Mouse (Mus musculus): ENCODE measurements around the gene Tulp2. TPM values are rescaled to one million over a fixed set of nuclear protein-coding genes. Genes with fewer than 3 reads are reported as not detected.

Gene Tulp2
- polyA plus RNA-seq, 1 experiment = 0.04 TPM

DNA sequence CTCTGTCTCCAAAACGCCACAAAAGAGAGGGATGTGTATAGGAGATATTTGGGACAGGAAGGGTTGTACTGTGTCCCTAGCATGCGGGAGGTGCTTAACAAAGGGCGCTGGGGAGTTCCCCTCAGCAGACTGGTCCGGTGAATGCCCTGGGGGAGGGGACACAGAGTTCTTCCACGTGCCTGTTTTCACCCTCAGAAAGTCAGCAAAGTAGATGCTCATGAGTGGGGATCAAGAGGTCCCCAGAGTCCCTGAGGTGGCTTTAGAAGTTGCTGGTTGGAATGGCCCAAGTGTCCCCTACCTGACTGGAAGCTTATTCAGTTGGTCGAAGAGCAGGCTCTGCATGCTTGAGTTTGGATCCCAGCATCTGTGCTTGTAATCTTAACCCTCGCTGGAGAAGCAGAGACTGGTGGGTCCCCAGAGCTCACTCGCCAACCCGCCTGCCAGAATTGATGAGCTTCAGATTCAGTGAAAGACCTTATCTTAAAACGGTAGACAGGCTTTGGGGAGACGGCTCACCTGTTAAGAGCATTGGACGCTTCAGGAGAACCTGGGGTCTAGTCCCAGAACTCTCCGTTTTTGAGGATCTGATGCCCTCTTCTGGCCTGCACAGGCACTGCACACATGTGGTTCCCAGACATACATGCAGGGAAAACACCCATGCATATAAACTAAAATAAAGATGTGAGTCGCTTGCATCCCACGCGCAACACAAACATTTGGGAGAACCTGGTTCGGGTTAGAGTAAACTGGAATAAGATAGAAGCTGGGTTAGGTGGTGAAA lies 79.4 kb downstream of the Tulp2 start:
- peak; percentile 55 to 79 for DNase-seq (ENCODE audit: low read depth in 1 of 2, low spot score in 2 of 2)
- Histone ChIP-seq H3K27ac (ENCODE audit: insufficient read depth, low read length) (no peak overlapping the region), H3K4me3 (ENCODE audit: extremely low read depth, insufficient read depth, insufficient read length) (no peak overlapping the region), H3K27me3 (ENCODE audit: control insufficient read depth, insufficient read depth, low read length) (no peaks in the 10 kb centered on the region), H3K36me3 (ENCODE audit: control insufficient read depth, insufficient read depth, low read length) (no peaks in the 10 kb centered on the region), H3K4me1 (ENCODE audit: control insufficient read depth, insufficient read depth, insufficient read length) (0 out of 2 replicates have a peak, but pooled peaks cover 7% of the 10 kb centered on the region)
- 13% methylated on average over 17 of the region's 17 CpGs for WGBS
- TF ChIP-seq CTCF (IDR thresholded peaks at IDR 0.05; ENCODE audit: extremely low read depth, insufficient read depth, insufficient read length, insufficient replicate concordance) = peak; percentile 82; the same call in 1 of the 2 replicates
- TF ChIP-seq POLR2A (IDR thresholded peaks at IDR 0.05; ENCODE audit: low read depth, low read length) = no peak

DNA sequence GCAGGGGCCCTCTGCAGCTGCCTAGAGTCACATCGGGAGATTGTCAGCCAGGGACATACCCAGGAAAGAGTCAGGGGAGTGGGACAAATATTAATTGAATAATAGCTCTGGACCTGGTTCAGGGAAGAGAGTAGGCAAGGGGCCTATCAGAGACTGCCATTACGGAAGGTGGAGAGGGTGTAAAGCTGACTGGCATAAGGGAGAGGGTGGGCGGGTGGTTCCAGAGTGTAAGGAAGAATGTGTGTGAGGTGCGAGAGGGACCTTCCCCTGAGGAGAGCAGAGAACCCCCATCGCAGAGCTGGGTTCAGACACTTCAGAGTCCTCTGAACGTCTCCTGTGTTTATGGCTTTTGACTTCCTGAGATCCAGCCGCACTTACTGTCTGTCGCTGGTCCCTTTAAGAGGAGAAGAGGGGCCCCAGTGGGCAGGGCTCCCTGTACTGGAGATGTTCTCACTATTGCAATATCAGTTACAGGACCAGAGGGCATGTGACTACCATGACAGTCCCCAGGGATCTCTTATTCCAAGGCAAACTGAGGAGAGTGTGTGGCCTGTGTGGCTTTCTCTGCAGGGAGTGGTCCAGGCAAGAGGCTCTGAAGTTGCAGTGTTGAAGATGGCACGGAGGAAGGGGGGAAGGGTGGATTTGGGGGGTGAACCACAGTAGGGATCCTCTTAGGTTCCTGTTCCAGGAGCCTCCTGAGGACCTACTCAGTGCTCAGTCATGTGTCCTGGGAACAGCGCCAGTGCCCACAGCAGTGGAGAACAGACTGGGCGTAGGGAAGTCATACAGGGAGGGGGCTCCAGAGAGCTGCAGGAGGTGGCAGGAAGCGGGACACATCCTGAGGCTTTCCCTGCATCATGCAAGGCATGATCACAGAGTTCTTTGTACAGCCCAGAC lies 80.2 kb downstream of the Tulp2 start:
- Histone ChIP-seq H3K4me3 (ENCODE audit: extremely low read depth, insufficient read depth, insufficient read length) (no peak overlapping the region), H3K27ac (ENCODE audit: insufficient read depth, low read length) (no peak overlapping the region), H3K27me3 (ENCODE audit: control insufficient read depth, insufficient read depth, low read length) (no peaks in the 10 kb centered on the region), H3K36me3 (ENCODE audit: control insufficient read depth, insufficient read depth, low read length) (no peaks in the 10 kb centered on the region), H3K4me1 (ENCODE audit: control insufficient read depth, insufficient read depth, insufficient read length) (0 out of 2 replicates have a peak, but pooled peaks cover 7% of the 10 kb centered on the region)
- 40% methylated on average over 12 of the region's 12 CpGs for WGBS
- TF ChIP-seq POLR2A (IDR thresholded peaks at IDR 0.05; ENCODE audit: low read depth, low read length) = no peak
- no peak for TF ChIP-seq CTCF (IDR thresholded peaks at IDR 0.05; ENCODE audit: extremely low read depth, insufficient read depth, insufficient read length, insufficient replicate concordance)
- no peak for DNase-seq (ENCODE audit: low read depth in 1 of 2, low spot score in 2 of 2)

DNA sequence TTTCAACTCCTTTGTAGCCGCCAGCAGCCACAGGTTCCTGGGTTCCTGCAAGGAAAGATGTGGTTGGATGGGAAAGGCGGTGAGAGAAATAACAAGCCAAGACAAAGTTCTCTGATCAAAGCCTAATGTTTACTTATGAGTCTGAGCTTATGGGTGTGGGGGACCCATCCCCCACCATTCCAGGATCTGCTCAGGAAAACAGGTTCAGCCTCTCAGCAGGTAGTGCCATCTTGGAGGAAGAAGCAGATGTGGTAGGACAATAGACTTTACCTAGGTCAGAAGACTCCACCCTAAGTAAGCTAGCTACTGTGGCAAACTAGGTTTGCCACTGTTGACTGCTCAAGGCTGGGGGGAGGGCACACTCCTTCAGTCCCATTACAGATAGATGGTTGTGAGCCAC lies 83.1 kb downstream of the Tulp2 start:
- TF ChIP-seq CTCF (IDR thresholded peaks at IDR 0.05; ENCODE audit: extremely low read depth, insufficient read depth, insufficient read length, insufficient replicate concordance) (no peak), POLR2A (IDR thresholded peaks at IDR 0.05; ENCODE audit: low read depth, low read length) (no peak)
- WGBS = 95% methylated on average over 2 of the region's 2 CpGs

DNA sequence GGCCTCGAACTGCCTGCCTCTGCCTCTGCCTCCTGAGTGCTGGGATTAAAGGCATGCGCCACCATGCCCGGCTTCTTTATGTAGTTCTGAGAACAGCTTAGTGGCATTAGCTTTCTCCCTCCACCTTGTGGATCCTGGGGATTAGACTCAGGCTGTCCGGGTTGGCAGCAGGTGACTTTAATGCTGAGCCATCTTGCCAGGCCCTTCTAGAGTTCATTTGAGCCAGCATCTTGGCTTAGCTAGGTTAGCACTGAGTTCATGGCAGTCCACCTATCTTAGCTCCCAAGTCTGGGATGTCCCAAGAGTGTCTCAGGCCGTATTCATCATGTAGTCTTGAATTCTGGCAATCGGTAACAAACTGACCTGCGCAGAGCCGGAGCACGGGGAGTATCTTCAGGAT lies 83.8 kb downstream of the Tulp2 start:
- WGBS = 96% methylated on average over 9 of the region's 9 CpGs
- Histone ChIP-seq H3K4me1 (ENCODE audit: control insufficient read depth, insufficient read depth, insufficient read length) (peaks cover 9% of the 10 kb centered on the region; the same call in 1 of the 2 replicates), H3K4me3 (ENCODE audit: extremely low read depth, insufficient read depth, insufficient read length) (no peak overlapping the region), H3K36me3 (ENCODE audit: control insufficient read depth, insufficient read depth, low read length) (no peaks in the 10 kb centered on the region), H3K27me3 (ENCODE audit: control insufficient read depth, insufficient read depth, low read length) (no peaks in the 10 kb centered on the region), H3K27ac (ENCODE audit: insufficient read depth, low read length) (no peak overlapping the region)
- no peak for DNase-seq (ENCODE audit: low read depth in 1 of 2, low spot score in 2 of 2)
- no peak for TF ChIP-seq POLR2A (IDR thresholded peaks at IDR 0.05; ENCODE audit: low read depth, low read length)
- TF ChIP-seq CTCF (IDR thresholded peaks at IDR 0.05; ENCODE audit: extremely low read depth, insufficient read depth, insufficient read length, insufficient replicate concordance) = no peak

More for the DNA sequence above, 83.1 kb downstream of the Tulp2 start:
- peaks cover 8% of the 10 kb centered on the region; the same call in 1 of the 2 replicates for H3K4me1 ChIP-seq (ENCODE audit: control insufficient read depth, insufficient read depth, insufficient read length)
- H3K27ac ChIP-seq (ENCODE audit: insufficient read depth, low read length) = no peak overlapping the region
- no peaks in the 10 kb centered on the region for H3K27me3 ChIP-seq (ENCODE audit: control insufficient read depth, insufficient read depth, low read length)
- H3K4me3 ChIP-seq (ENCODE audit: extremely low read depth, insufficient read depth, insufficient read length) = no peak overlapping the region
- DNase-seq (ENCODE audit: low read depth in 1 of 2, low spot score in 2 of 2) = no peak
- H3K36me3 ChIP-seq (ENCODE audit: control insufficient read depth, insufficient read depth, low read length) = no peaks in the 10 kb centered on the region

DNA sequence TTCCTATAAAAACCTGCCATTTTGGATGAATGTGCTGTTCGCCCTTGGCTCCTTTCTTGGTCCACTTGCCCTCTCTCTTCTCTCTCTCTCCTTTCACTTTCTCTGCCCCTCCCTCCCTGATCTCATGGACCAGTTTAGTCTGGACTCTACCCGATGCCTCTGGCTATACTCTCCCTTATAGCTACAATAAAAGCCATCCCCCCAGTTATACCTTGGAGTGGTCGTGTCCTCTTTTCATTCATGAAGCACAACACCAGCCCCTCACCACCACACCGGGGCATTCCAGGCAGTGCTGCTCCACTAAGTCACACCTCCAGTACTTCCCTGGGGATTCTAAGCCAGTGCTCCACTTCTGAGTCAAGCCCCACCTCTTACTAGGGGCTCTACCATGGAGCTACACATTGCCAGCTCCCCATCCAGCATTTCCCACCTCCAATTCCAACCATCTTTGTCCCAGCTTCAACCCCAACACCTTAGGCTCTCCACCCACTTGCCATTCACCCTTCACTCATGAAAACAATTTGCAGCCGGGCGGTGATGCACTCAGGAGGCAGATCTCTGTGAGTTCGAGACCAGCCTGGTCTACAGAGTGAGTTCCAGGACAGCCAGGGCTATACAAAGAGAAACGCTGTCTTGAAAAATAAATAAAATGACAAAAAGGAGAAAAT lies 85.6 kb downstream of the Tulp2 start:
- H3K27me3 ChIP-seq (ENCODE audit: control insufficient read depth, insufficient read depth, low read length) = no peaks in the 10 kb centered on the region
- peaks cover 12% of the 10 kb centered on the region; the same call in 1 of the 2 replicates for H3K4me1 ChIP-seq (ENCODE audit: control insufficient read depth, insufficient read depth, insufficient read length)
- H3K4me3 ChIP-seq (ENCODE audit: extremely low read depth, insufficient read depth, insufficient read length) = no peak overlapping the region
- no peaks in the 10 kb centered on the region for H3K36me3 ChIP-seq (ENCODE audit: control insufficient read depth, insufficient read depth, low read length)
- no peak overlapping the region for H3K27ac ChIP-seq (ENCODE audit: insufficient read depth, low read length)
- no peak for TF ChIP-seq POLR2A (IDR thresholded peaks at IDR 0.05; ENCODE audit: low read depth, low read length)
- no peak for TF ChIP-seq CTCF (IDR thresholded peaks at IDR 0.05; ENCODE audit: extremely low read depth, insufficient read depth, insufficient read length, insufficient replicate concordance)
- DNase-seq (ENCODE audit: low read depth in 1 of 2, low spot score in 2 of 2) = no peak
- 85% methylated on average over 8 of the region's 8 CpGs for WGBS

DNA sequence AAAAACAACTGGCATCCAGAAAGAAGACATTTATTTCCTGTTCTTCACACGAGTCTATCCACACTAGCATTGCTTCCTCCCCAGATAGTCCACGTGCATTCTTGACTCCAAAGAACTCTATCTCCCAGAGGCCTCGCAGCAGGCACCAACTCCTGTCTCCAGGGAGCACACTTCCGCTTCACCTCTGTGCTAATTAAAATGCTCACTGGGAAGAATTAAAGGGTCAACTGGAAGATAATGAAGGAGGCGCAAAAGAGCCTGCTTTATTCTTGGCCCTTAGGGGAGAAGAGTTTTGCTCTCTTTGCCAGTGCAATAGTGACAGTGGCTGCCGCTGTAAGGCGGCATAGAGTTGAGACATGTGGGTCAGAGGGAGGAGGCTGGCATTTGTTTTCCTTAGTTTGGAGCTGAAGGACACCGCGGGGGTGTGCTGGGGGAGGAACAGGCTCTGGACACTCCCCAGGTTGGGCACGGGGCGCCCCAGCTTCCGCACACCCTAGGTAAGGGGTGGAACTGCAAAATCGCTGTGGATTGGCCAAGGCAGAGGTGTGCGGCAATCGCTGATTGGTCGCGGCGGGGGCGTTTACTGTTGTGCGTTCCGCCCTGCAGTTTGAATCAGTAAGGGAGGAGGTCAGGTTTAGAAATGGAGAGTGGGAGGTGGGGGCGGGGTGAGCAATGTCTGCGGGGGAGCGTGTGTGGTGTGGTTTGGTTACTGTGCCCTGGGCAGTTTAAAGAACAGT lies 86.3 kb downstream of the Tulp2 start:
- H3K27me3 ChIP-seq (ENCODE audit: control insufficient read depth, insufficient read depth, low read length) = no peaks in the 10 kb centered on the region
- DNase-seq (ENCODE audit: low read depth in 1 of 2, low spot score in 2 of 2) = peak; percentile 72 to 87
- H3K27ac ChIP-seq (ENCODE audit: insufficient read depth, low read length) = peak overlapping the region; percentile 81
- 1% methylated on average over 24 of the region's 24 CpGs for WGBS
- no peaks in the 10 kb centered on the region for H3K36me3 ChIP-seq (ENCODE audit: control insufficient read depth, insufficient read depth, low read length)
- peaks cover 12% of the 10 kb centered on the region; the same call in 1 of the 2 replicates for H3K4me1 ChIP-seq (ENCODE audit: control insufficient read depth, insufficient read depth, insufficient read length)
- peak overlapping the region; percentile 57 for H3K4me3 ChIP-seq (ENCODE audit: extremely low read depth, insufficient read depth, insufficient read length)
- no peak; the same call in 1 of the 2 replicates for TF ChIP-seq POLR2A (IDR thresholded peaks at IDR 0.05; ENCODE audit: low read depth, low read length)
- no peak for TF ChIP-seq CTCF (IDR thresholded peaks at IDR 0.05; ENCODE audit: extremely low read depth, insufficient read depth, insufficient read length, insufficient replicate concordance)
